Mouse (Mus musculus) 3134 (cell line): ENCODE results near the gene Tmem243.
A peak's percentile ranks its signal among the peaks of the same experiment; 100 is the strongest.
"Not testable (repeated sequence)": the region's sequence is repeated elsewhere in the genome, so short reads cannot be mapped to it uniquely, and the experiment has no call there.

Source experiments
- DNase-seq: peaks from one replicate; pipeline ENCODE4 v3.0.0-alpha.2; 2011; ENCODE audit warnings: low spot score; ENCODE audit not compliant: insufficient read length; ENCODE audit errors: extremely low read depth

The Tmem243 gene

GRCm38 (mm10) chr5:9106806-9107205 is 6.3 kb downstream of the Tmem243 start:
- no peak for DNase-seq

GRCm38 (mm10) chr5:9107296-9108089 is 7.0 kb downstream of the Tmem243 start:
- no peak for DNase-seq

- DNase-seq = no peak
These were observed 8.0 kb downstream of the Tmem243 start for GRCm38 (mm10) chr5:9108490-9108889.

- DNase-seq = no peak
These were observed 9.1 kb downstream of the Tmem243 start for GRCm38 (mm10) chr5:9109582-9109981.

- no peak for DNase-seq
These were observed 10.8 kb downstream of the Tmem243 start for GRCm38 (mm10) chr5:9111285-9111684.

GRCm38 (mm10) chr5:9111759-9112158 is 11.3 kb downstream of the Tmem243 start:
- DNase-seq = peak; percentile 29

GRCm38 (mm10) chr5:9114162-9114561 is 13.7 kb downstream of the Tmem243 start:
- DNase-seq = no peak

- DNase-seq = no peak
These were observed 23.7 kb downstream of the Tmem243 start for GRCm38 (mm10) chr5:9124134-9124533.

- DNase-seq = no peak
These were observed 28.1 kb downstream of the Tmem243 start for GRCm38 (mm10) chr5:9128566-9128965.

- DNase-seq = no peak
These were observed 31.3 kb downstream of the Tmem243 start for GRCm38 (mm10) chr5:9131786-9132185.

GRCm38 (mm10) chr5:9135588-9135987 is 35.1 kb downstream of the Tmem243 start:
- no peak for DNase-seq

GRCm38 (mm10) chr5:9140724-9141123 is 40.3 kb downstream of the Tmem243 start:
- DNase-seq = no peak

GRCm38 (mm10) chr5:9142376-9142775 is 41.9 kb downstream of the Tmem243 start:
- no peak for DNase-seq

GRCm38 (mm10) chr5:9149273-9149850 is 48.9 kb downstream of the Tmem243 start:
- no peak for DNase-seq

GRCm38 (mm10) chr5:9156746-9157145 is 56.3 kb downstream of the Tmem243 start:
- DNase-seq = no peak

- no peak for DNase-seq
These were observed 56.9 kb downstream of the Tmem243 start for GRCm38 (mm10) chr5:9157336-9157735.

- DNase-seq = peak; percentile 48
These were observed 60.5 kb downstream of the Tmem243 start for GRCm38 (mm10) chr5:9160831-9161455.

GRCm38 (mm10) chr5:9161456-9162041 is 61.1 kb downstream of the Tmem243 start, which contains the start of gene Dmtf1:
Gene Dmtf1 (minus strand): TSS chr5:9161776.
- DNase-seq = peak; percentile 92

- no peak for DNase-seq
These were observed 61.6 kb downstream of the Tmem243 start for GRCm38 (mm10) chr5:9162088-9162487.

- DNase-seq = no peak
These were observed 62.9 kb downstream of the Tmem243 start for GRCm38 (mm10) chr5:9163411-9163810.

GRCm38 (mm10) chr5:9165151-9165550 is 64.7 kb downstream of the Tmem243 start:
- not testable (repeated sequence) for DNase-seq
